ENCODE assay signal across 1 mouse cellular context in genomic region chr9:37687941-37688303, GRCm38 (mm10).
TF ChIP-seq lines count a peak whose summit lies in the region.

No protein-coding gene starts in this region.

TF ChIP-seq in MEL, 35 proteins besides CTCF, POLR2A, EP300 and RAD21:
- TF ChIP-seq MAX (IDR thresholded peaks at IDR 0.05; ENCODE audit: low read length) (no peak), SMC3 (IDR thresholded peaks at IDR 0.05; ENCODE audit: low read depth, low read length) (peak; percentile 38), ZMIZ1 (IDR thresholded peaks at IDR 0.05; ENCODE audit: low read depth, low read length) (no peak), POLR2AphosphoS5 (IDR thresholded peaks at IDR 0.05; ENCODE audit: borderline replicate concordance, low read depth, low read length) (no peak), ELF1 (IDR thresholded peaks at IDR 0.05; ENCODE audit: low read depth, low read length) (no peak), HCFC1 (IDR thresholded peaks at IDR 0.05; ENCODE audit: low read depth, low read length) (no peak), USF2 (IDR thresholded peaks at IDR 0.05; ENCODE audit: borderline replicate concordance in 1 of 2, insufficient read depth in 1 of 2, low read depth in 1 of 2, low read length in 2 of 2) (no peak), E2F4 (IDR thresholded peaks at IDR 0.05; ENCODE audit: borderline replicate concordance, low read depth, low read length) (no peak), USF1 (IDR thresholded peaks at IDR 0.05; ENCODE audit: low read depth, low read length) (peak; percentile 62; the same call in 1 of the 2 replicates), JUND (IDR thresholded peaks at IDR 0.05; ENCODE audit: low read depth, low read length) (no peak), GATA1 (IDR thresholded peaks at IDR 0.05; ENCODE audit: low read depth, low read length) (peak; percentile 63), MAFK (IDR thresholded peaks at IDR 0.05; ENCODE audit: borderline replicate concordance, low read depth, low read length) (no peak), MEF2A (IDR thresholded peaks at IDR 0.05; ENCODE audit: extremely low read depth, insufficient replicate concordance, low read depth, low read length, poor library complexity, severe bottlenecking) (no peak), POLR2AphosphoS2 (IDR thresholded peaks at IDR 0.05; ENCODE audit: low read length) (no peak), CHD2 (IDR thresholded peaks at IDR 0.05; ENCODE audit: low read length) (no peak), RCOR1 (IDR thresholded peaks at IDR 0.05; ENCODE audit: low read depth, low read length) (no peak), ZC3H11A (IDR thresholded peaks at IDR 0.05; ENCODE audit: low read depth, low read length) (0 out of 2 replicates have a peak, but pooled peaks have one; percentile 5), ETS1 (IDR thresholded peaks at IDR 0.05; ENCODE audit: low read depth, low read length) (no peak), MYC (IDR thresholded peaks at IDR 0.05; ENCODE audit: low read depth, low read length) (no peak), TAL1 (IDR thresholded peaks at IDR 0.05; ENCODE audit: low read length) (no peak), MYB (IDR thresholded peaks at IDR 0.05; ENCODE audit: low read depth, low read length) (no peak), TBP (IDR thresholded peaks at IDR 0.05; ENCODE audit: low read depth, low read length) (no peak), CHD1 (IDR thresholded peaks at IDR 0.05; ENCODE audit: low read depth, low read length) (no peak), GABPA (IDR thresholded peaks at IDR 0.05; ENCODE audit: low read depth, low read length) (no peak), KAT2A (conservative IDR thresholded peaks at IDR 0.05; ENCODE audit: low read depth, low read length) (no peak), ZKSCAN1 (IDR thresholded peaks at IDR 0.05; ENCODE audit: low read depth, low read length) (no peak), TCF12 (IDR thresholded peaks at IDR 0.05; ENCODE audit: low read depth, low read length) (no peak), NRF1 (IDR thresholded peaks at IDR 0.05; ENCODE audit: insufficient read depth, low read depth, low read length, poor library complexity, severe bottlenecking) (no peak), BHLHE40 (IDR thresholded peaks at IDR 0.05; ENCODE audit: borderline replicate concordance, low read depth, low read length) (no peak), ZNF384 (IDR thresholded peaks at IDR 0.05; ENCODE audit: low read depth, low read length) (no peak), MAZ (IDR thresholded peaks at IDR 0.05; ENCODE audit: low read depth, low read length) (no peak), SIN3A (IDR thresholded peaks at IDR 0.05; ENCODE audit: low read length) (no peak)
